Mouse (Mus musculus): ENCODE measurements around the gene Adrb1.

Adrb1 gene

GRCm38 (mm10) chr19:56702039-56702438 lies 20.0 kb upstream of the Adrb1 start:
- DNase-seq (ENCODE audit: low read depth in 2 of 2, low spot score in 2 of 2) = no peak

DNA sequence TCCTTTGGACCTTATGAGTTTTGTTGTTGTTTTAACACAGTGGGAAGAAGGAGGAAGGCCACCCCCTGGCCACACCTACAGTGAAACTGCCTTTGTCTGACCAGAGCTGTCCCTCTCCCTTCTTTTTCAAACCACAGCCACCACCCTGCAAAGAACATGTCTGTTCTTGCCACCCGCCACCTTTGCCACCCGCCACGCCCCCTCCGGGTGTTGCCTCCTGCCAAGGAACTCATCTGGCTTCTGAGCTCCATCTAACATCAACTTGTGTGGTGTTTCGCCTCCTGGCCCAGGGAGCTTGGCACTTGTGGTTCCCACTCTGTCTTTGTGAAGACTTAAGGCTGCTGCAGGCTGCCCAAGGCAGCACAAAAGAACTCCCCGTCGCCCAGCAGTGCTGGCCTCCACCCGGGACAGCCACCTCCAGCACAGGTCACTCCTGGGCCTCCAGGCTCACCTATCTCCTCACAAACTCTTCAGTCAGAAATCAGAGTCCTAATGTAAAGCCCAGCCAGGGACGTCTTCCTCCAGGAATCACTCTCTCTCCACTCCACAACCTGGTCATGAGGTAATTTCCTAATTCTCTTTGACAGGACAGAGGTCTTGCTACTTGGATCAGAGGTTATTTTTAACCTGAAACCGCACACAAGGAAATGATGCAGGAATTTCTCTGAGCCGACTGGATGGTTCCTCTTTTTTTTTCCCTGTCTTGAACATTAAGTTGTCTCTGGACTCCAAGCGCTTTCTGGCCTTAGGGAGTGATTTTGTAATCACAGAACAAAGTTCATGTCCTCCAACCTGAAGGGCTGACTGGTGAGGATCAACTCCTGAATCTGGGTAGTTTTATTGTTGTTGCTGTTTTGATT lies 18.5 kb upstream of the Adrb1 start:
- DNase-seq (ENCODE audit: low read depth in 2 of 2, low spot score in 2 of 2) = no peak

DNA sequence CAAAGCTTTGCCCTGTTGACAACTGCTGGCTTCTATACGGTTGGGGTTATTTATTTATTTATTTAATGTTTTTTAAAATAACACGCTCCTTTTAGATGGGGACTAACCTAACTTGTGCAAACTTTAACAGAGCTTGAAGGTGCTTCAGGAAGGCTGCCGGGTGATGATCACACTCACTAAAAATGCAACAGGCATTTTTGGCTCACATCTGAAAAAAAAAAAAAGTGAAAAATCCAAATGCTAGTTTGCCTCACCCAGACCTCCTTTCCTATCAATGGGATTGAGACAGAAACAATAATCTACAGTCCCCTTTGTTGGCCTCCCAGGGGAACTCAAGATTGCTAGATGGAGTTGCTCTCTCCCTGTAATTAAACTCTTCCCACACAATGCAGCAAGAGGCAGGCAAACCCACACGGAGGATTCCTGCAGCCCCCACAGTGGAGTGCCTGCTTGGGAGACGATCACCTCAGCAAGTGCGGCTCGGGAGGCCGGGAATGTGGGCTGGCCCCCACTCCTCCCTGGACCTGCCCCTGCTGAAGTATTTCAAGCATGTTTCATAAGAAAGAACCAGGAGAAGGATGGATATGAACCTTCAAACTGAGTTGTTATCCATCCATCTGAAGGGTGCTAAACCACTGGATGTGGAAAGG lies 16.8 kb upstream of the Adrb1 start:
- no peak for DNase-seq (ENCODE audit: low read depth in 2 of 2, low spot score in 2 of 2)

- DNase-seq (ENCODE audit: low read depth in 2 of 2, low spot score in 2 of 2) = no peak
These were observed 13.2 kb upstream of the Adrb1 start for GRCm38 (mm10) chr19:56708794-56709193.

DNA sequence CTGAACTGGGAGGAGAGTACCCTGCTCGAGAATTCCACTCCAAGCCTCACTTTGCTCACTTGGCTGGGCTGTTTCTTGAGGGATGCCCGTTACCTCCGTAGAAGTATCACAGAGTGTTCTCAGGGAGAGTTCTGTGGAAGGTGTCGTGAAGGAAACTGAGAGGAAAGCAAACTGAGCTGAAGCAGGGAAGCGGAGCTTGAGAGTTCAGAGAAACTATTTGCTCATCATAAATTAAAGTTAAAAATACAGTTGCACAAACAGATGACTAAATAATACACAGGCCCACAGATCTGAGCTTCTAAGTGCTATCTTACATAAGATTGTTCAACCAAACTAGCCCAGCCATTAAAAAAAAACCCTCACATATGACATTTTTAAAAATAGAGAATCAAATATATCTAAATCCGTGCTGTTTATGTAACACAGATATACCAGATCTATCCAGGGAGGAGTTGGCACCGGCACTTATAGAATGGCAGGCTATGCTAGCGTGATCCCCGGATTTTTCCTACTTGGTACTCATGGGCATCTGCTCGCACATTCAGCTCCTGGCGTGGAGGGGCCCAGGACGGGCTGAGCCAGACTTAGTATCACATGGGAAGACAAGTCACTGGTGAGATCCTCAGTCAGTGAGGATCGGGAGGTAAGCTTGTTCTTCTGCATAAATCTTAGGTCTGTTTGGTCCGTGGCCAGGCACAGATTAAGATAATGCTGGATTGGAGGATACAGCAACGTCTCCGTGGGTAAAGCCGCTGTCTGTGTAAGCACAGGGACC lies 11.7 kb upstream of the Adrb1 start:
- DNase-seq (ENCODE audit: low read depth in 2 of 2, low spot score in 2 of 2) = no peak

GRCm38 (mm10) chr19:56713613-56714012 lies 8.4 kb upstream of the Adrb1 start:
- DNase-seq (ENCODE audit: low read depth in 2 of 2, low spot score in 2 of 2) = no peak

DNA sequence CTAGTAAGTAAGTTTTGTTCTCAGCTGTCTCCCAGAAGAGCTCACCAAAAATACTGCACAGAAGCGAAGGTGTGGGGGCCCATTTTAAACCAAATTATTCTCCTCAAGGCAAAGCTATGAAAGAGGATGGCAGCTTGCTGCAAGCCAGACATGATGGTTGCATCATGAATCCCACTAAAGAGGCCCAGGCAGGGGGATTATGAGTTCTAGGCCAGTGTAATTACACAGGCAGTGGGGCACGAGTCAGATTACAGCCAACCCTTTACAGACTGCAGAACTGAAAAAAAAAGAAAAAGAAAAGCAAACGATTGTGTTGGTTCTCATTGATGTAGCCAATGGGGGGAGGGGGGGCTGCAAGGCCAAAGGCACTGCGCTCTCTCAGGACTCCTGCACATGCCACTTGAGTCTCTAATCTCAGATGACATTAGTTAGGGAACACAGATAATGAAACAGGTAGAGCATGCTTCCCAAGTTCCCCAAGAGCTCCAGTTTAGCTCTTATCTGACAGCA lies 7.3 kb upstream of the Adrb1 start:
- DNase-seq (ENCODE audit: low read depth in 2 of 2, low spot score in 2 of 2) = no peak

GRCm38 (mm10) chr19:56718046-56718445 lies 4.0 kb upstream of the Adrb1 start:
- no peak for DNase-seq (ENCODE audit: low read depth in 2 of 2, low spot score in 2 of 2)

GRCm38 (mm10) chr19:56720882-56721281 lies 1.1 kb upstream of the Adrb1 start:
- no peak for DNase-seq (ENCODE audit: low read depth in 2 of 2, low spot score in 2 of 2)

- DNase-seq (ENCODE audit: low read depth in 2 of 2, low spot score in 2 of 2) = no peak
These were observed 300 bp downstream of the Adrb1 start for GRCm38 (mm10) chr19:56722291-56722707.

- peak in 1 of 2 experiments; percentile 2 for DNase-seq (ENCODE audit: low read depth in 2 of 2, low spot score in 2 of 2)
These were observed 822 bp downstream of the Adrb1 start for GRCm38 (mm10) chr19:56722711-56723330.

- DNase-seq (ENCODE audit: low read depth in 2 of 2, low spot score in 2 of 2) = no peak
These were observed 1.5 kb downstream of the Adrb1 start for GRCm38 (mm10) chr19:56723331-56724125.

GRCm38 (mm10) chr19:56724126-56724597 lies 2.2 kb downstream of the Adrb1 start:
- DNase-seq (ENCODE audit: low read depth in 2 of 2, low spot score in 2 of 2) = no peak

DNA sequence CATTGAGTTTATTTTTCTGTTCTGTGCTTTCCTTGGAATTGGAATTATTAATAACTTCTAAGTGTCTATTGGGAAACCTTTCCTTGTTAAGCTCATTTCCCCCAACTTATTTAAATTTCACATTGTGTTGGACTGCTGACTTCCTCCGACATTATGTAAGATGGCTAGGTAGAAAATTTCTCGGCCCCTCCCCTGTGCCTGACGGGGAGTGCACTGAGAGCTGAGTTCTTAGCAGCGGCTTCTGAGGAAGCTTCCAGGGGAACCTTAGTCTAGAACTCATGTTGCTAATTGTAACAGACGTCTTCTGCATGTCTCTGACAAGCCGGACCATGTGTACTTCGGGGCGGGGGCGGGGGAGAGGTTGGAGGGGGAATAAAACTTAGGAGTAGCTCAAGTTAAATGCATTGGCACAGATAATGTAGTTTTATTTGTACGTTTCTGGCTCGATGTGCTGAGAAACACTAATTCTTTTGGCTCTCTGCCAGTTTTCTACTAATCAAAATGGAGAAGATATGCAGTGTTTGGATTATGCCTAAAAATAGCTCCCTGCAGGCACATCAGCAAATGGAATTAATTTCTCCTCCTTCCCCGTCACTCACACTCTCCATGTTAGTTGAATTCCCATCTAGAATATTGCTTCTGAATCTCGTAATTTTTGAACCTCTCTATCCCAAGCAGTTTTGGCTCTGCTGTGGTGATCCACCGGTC lies 5.3 kb downstream of the Adrb1 start:
- no peak for DNase-seq (ENCODE audit: low read depth in 2 of 2, low spot score in 2 of 2)

DNA sequence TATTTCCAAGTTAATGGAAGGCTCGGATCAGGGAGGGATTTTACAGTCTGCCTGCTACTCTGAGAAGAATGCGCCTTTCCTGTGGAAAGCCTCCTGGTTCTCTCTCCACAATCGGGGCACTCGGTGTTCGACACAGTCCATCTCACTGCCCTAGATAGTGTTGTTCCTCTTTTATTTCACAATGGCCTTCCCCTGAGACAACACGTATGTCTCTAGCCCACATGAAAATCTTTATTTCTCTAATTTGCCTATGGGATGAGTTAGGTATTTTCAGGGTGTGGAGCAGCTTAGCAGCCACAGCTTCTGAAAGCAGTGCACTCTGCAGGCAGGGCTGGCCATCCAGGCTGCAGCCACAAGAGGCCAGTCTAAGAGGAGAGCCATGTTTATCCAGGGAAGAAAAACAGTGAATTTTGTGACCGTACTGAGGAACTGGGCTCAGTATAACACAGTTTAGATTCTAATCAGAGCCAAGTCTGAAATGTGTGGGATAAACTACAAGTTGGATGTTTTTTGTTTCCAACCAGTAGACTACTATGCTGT lies 12.1 kb downstream of the Adrb1 start:
- DNase-seq (ENCODE audit: low read depth in 2 of 2, low spot score in 2 of 2) = no peak

DNA sequence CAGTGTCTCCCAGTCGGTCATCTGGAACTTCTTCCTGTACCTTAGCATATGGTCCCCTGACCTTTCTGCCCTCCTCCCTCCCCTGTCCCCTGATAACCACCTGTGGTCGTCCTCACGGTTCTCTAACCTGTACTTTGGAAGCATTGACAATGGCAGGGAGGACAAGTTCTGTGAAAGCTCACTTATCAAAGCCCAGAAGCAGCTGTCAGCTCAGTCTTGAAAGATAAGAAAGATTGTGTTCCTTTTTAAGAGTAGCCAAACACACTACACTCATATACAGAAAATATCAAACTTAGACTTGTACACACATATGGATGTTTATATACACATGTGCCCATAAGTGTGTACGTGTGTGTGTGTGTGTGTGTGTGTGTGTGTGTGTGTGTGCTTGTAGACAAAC lies 13.7 kb downstream of the Adrb1 start:
- no peak for DNase-seq (ENCODE audit: low read depth in 2 of 2, low spot score in 2 of 2)

DNA sequence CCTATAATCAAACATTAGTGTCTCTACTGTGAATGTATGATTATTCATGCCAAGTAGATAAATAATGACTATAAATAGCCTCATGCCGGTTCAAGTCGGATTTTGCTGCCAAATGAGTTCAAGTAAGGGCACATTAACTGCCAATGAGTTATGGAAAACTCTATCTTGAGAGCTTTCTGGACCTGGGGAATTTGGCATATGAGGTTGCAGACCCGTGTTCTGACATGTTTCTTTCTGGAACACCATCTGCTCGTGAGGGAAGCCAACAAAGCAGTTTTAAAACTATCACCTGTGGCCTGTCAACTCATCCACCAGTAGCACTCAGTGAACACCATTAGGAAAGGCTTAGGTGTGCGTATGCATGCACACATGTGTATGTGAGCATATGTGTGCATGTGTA lies 14.3 kb downstream of the Adrb1 start:
- no peak for DNase-seq (ENCODE audit: low read depth in 2 of 2, low spot score in 2 of 2)

DNA sequence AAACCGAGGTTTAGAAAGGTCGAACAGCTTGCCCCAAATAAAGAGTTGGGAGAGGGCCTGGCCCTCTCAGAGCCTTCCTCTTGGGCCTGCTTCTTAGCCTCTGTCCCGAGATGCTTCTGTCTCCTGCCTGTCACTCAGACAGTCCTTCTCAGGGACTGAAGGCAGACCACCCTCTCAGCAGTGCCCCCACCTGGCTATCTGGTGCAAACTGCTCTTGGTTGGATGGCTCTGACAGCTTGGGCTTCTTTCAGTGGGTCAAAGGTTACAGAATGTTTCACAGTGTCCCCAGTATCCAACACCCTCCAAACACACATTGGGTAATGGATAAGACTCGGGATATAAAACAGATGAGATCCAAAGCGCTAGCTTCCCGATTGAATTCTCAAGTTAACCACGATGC lies 23.1 kb downstream of the Adrb1 start:
- no peak for DNase-seq (ENCODE audit: low read depth in 2 of 2, low spot score in 2 of 2)

GRCm38 (mm10) chr19:56745528-56745927 lies 23.5 kb downstream of the Adrb1 start:
- no peak for DNase-seq (ENCODE audit: low read depth in 2 of 2, low spot score in 2 of 2)

Data from CD8-positive naive resting alpha-beta T cell, adult 2 months (primary cell).